Mouse (Mus musculus) cerebellum, adult 8-10 months (tissue): ENCODE measurements around the gene Pfkfb3.

Experiments
- DNase-seq: peaks from one replicate; pipeline ENCODE4 v3.0.0; 2022

Gene Pfkfb3

GRCm38 (mm10) chr2:11427596-11427995 is 126.3 kb downstream of the Pfkfb3 start:
- DNase-seq: no peak

GRCm38 (mm10) chr2:11426379-11426778 is 127.5 kb downstream of the Pfkfb3 start:
- no peak for DNase-seq

GRCm38 (mm10) chr2:11425421-11426131 is 128.3 kb downstream of the Pfkfb3 start:
- no peak for DNase-seq

GRCm38 (mm10) chr2:11424252-11424651 is 129.6 kb downstream of the Pfkfb3 start:
- DNase-seq: no peak

- no peak for DNase-seq
Measured at GRCm38 (mm10) chr2:11423421-11423820, 130.5 kb downstream of the Pfkfb3 start.

- no peak for DNase-seq
Measured at GRCm38 (mm10) chr2:11422384-11422783, 131.5 kb downstream of the Pfkfb3 start.
